Mouse (Mus musculus): ENCODE measurements at regions not wholly inside any gene's neighbourhood (a gene's known extent, or its start where the extent isn't known, plus 50 kb on each side); places are given as distances from the start of the nearest gene placed in this dataset.

- Histone ChIP-seq H3K4me2 (no peak overlapping the region), H3K27me3 (peaks cover 89% of the 10 kb centered on the region), H3K9ac (no peak overlapping the region), H3K27ac (no peak overlapping the region), H3K9me3 (replicated peaks) (no peaks in the 10 kb centered on the region), H3K36me3 (no peaks in the 10 kb centered on the region), H3K4me3 (replicated peaks) (no peak overlapping the region), H3K4me1 (no peaks in the 10 kb centered on the region)
- 21% methylated on average over 2 of the region's 2 CpGs for WGBS
- ATAC-seq (replicated peaks; ENCODE audit: low FRiP score), result no peak
Observed at GRCm38 (mm10) chr5:119777836-119778235, 54.6 kb upstream of the Tbx5 start.

GRCm38 (mm10) chr5:119781375-119781774, 51.1 kb upstream of the Tbx5 start:
- no peak overlapping the region for H3K27ac ChIP-seq
- no peaks in the 10 kb centered on the region for H3K4me1 ChIP-seq
- WGBS, result 50% methylated on average over 5 of the region's 5 CpGs
- ATAC-seq (replicated peaks; ENCODE audit: low FRiP score), result no peak
- 0 out of 2 replicates have a peak, but pooled peaks cover 5% of the 10 kb centered on the region for H3K9me3 ChIP-seq (replicated peaks)
- H3K36me3 ChIP-seq, result no peaks in the 10 kb centered on the region
- H3K4me3 ChIP-seq (replicated peaks), result no peak overlapping the region
- H3K9ac ChIP-seq, result no peak overlapping the region
- H3K4me2 ChIP-seq, result no peak overlapping the region
- H3K27me3 ChIP-seq, result peaks cover 91% of the 10 kb centered on the region
